Mouse (Mus musculus): Measurements from ENCODE around the gene Dync1h1.

DNA sequence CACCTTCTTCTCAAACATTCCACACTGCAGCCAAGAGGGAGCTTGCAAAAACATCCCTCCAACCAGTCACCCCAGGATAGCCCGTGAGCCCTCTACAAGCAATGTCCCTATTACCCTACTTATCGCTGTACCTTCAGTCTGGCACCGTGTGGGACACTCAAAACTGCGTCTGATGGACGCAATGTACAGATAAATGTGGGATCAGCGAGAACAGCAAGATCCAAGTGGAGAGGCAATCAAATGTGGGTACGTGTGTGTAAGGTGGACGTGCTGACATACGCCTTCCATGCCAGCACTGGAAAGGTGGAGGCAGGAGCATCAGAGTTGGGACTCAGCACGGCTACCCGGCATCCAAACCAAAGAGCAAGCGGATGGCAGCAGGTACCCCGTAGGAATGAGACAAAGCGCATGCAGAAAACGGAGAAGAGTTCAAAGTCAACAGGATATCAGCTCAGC is 10.4 kb upstream of the Dync1h1 start:
- no peak for TF ChIP-seq CTCF (IDR thresholded peaks at IDR 0.05; ENCODE audit: control insufficient read depth, insufficient read depth, insufficient replicate concordance, low read depth, low read length)
- TF ChIP-seq POLR2A (IDR thresholded peaks at IDR 0.05; ENCODE audit: control insufficient read depth, low read depth, low read length), result no peak
